ENCODE assay signal across 15 mouse cellular contexts in genomic region chr6:72475221-72475985, GRCm38 (mm10). TPM values are rescaled to one million over a fixed set of nuclear protein-coding genes. Genes with fewer than 3 reads are reported as not detected.
DNase-seq lines count a peak whose midpoint lies in the region; ATAC-seq and TF ChIP-seq lines count a peak whose summit lies in the region.
"Had no signal": no experiment of that assay in that cellular context is flagged by ENCODE, and none has a peak within 500 bp of the region (broad histone marks: within the 10 kb centered on the region; RNA-seq: fewer than 3 reads in every experiment).

No protein-coding gene starts in this region.

- no peak overlapping the region for H3K9ac ChIP-seq in forebrain, embryonic 14.5 days (ENCODE audit: low read length)
- no peak overlapping the region for H3K9ac ChIP-seq in forebrain, embryonic 16.5 days (replicated peaks; ENCODE audit: low read depth, low read length)
- no peak overlapping the region for H3K9ac ChIP-seq in kidney, embryonic 15.5 days
- no peak overlapping the region for H3K9ac ChIP-seq in kidney, postnatal 0 days (ENCODE audit: low read depth, low read length)
- no peak overlapping the region for H3K9ac ChIP-seq in liver, embryonic 11.5 days (ENCODE audit: low read depth, low read length)
- H3K9ac ChIP-seq: forebrain, embryonic 12.5 days; hindbrain, embryonic 13.5 days; liver, embryonic 15.5 days had no signal

- WGBS in forebrain, embryonic 14.5 days, result 74% methylated on average over 4 of the region's 4 CpGs
- WGBS in forebrain, embryonic 16.5 days, result 74% methylated on average over 4 of the region's 4 CpGs
- WGBS in kidney, embryonic 15.5 days, result 86% methylated on average over 4 of the region's 4 CpGs
- 76% methylated on average over 4 of the region's 4 CpGs for WGBS in kidney, postnatal 0 days
- WGBS in liver, embryonic 11.5 days, result 73% methylated on average over 4 of the region's 4 CpGs

- no peak overlapping the region for H3K27ac ChIP-seq in forebrain, embryonic 14.5 days (ENCODE audit: low read depth, low read length)
- H3K27ac ChIP-seq in forebrain, embryonic 16.5 days (ENCODE audit: low read length), result no peak overlapping the region
- no peak overlapping the region; the same call in 1 of the 2 replicates for H3K27ac ChIP-seq in kidney, embryonic 15.5 days
- no peak overlapping the region for H3K27ac ChIP-seq in kidney, postnatal 0 days
- no peak overlapping the region for H3K27ac ChIP-seq in liver, embryonic 11.5 days (ENCODE audit: low read depth, low read length)
- H3K27ac ChIP-seq: embryonic facial prominence, embryonic 10.5 days; forebrain, embryonic 12.5 days; heart, embryonic 10.5 days; hindbrain, embryonic 13.5 days; liver, embryonic 15.5 days had no signal

- no peaks in the 10 kb centered on the region for H3K36me3 ChIP-seq in forebrain, embryonic 14.5 days (ENCODE audit: control insufficient read depth, insufficient read depth, low read length)
- H3K36me3 ChIP-seq in forebrain, embryonic 16.5 days (ENCODE audit: control insufficient read depth, insufficient read depth), result no peaks in the 10 kb centered on the region
- no peaks in the 10 kb centered on the region for H3K36me3 ChIP-seq in kidney, embryonic 15.5 days
- H3K36me3 ChIP-seq in kidney, postnatal 0 days (ENCODE audit: insufficient read depth, low read length), result no peaks in the 10 kb centered on the region
- H3K36me3 ChIP-seq in liver, embryonic 11.5 days (ENCODE audit: control insufficient read depth, insufficient read depth, low read length), result no peaks in the 10 kb centered on the region
- H3K36me3 ChIP-seq: embryonic facial prominence, embryonic 10.5 days; forebrain, embryonic 12.5 days; heart, embryonic 10.5 days; hindbrain, embryonic 13.5 days; liver, embryonic 15.5 days had no signal

- peak; percentile 8 for DNase-seq in forebrain, embryonic 14.5 days (ENCODE audit: low spot score)
- DNase-seq in kidney, adult 18-20 months, result no peak
- DNase-seq in kidney, postnatal 0 days (ENCODE audit: low spot score), result peak; percentile 55
- DNase-seq in left cerebral cortex, postnatal 36 days (ENCODE audit: low spot score in 2 of 2), result peak; percentile 42 to 43
- no peak for DNase-seq in gastrocnemius, postnatal 36 days
- no peak for DNase-seq in liver, embryonic 11.5 days (ENCODE audit: low spot score)
- DNase-seq: cerebellum, adult 9-11 months; thymus, adult 18-20 months had no signal

- no peak for TF ChIP-seq CTCF in kidney, postnatal 0 days (IDR thresholded peaks at IDR 0.05; ENCODE audit: low read depth)

- no peak for ATAC-seq in forebrain, embryonic 14.5 days
- ATAC-seq in forebrain, embryonic 16.5 days, result no peak
- ATAC-seq in kidney, embryonic 15.5 days (replicated peaks; ENCODE audit: low FRiP score), result 0 out of 2 replicates have a peak, but pooled peaks have one; percentile 26
- peak; percentile 57; the same call in 1 of the 2 replicates for ATAC-seq in kidney, postnatal 0 days (replicated peaks; ENCODE audit: low FRiP score, low read depth)
- no peak for ATAC-seq in liver, embryonic 11.5 days (replicated peaks; ENCODE audit: low FRiP score)

- H3K9me3 ChIP-seq in forebrain, embryonic 14.5 days (replicated peaks; ENCODE audit: control insufficient read depth, low read length), result no peaks in the 10 kb centered on the region
- no peaks in the 10 kb centered on the region for H3K9me3 ChIP-seq in forebrain, embryonic 16.5 days (ENCODE audit: control insufficient read depth, low read length)
- no peaks in the 10 kb centered on the region for H3K9me3 ChIP-seq in kidney, embryonic 15.5 days (replicated peaks)
- no peaks in the 10 kb centered on the region for H3K9me3 ChIP-seq in kidney, postnatal 0 days (replicated peaks; ENCODE audit: low read length)
- no peaks in the 10 kb centered on the region for H3K9me3 ChIP-seq in liver, embryonic 11.5 days (ENCODE audit: control insufficient read depth, low read length)
- H3K9me3 ChIP-seq: embryonic facial prominence, embryonic 10.5 days; forebrain, embryonic 12.5 days; heart, embryonic 10.5 days; hindbrain, embryonic 13.5 days; liver, embryonic 15.5 days had no signal

- no peaks in the 10 kb centered on the region for H3K4me1 ChIP-seq in forebrain, embryonic 14.5 days (ENCODE audit: control insufficient read depth, insufficient read depth, low read length)
- no peaks in the 10 kb centered on the region for H3K4me1 ChIP-seq in forebrain, embryonic 16.5 days (replicated peaks; ENCODE audit: control insufficient read depth, insufficient read depth, low read length)
- peaks cover 20% of the 10 kb centered on the region for H3K4me1 ChIP-seq in kidney, embryonic 15.5 days
- 0 out of 2 replicates have a peak, but pooled peaks cover 6% of the 10 kb centered on the region for H3K4me1 ChIP-seq in kidney, postnatal 0 days (replicated peaks; ENCODE audit: insufficient read depth, low read length)
- no peaks in the 10 kb centered on the region for H3K4me1 ChIP-seq in liver, embryonic 11.5 days (replicated peaks; ENCODE audit: control insufficient read depth, insufficient read depth, low read length)
- H3K4me1 ChIP-seq: forebrain, embryonic 12.5 days; liver, embryonic 15.5 days had no signal

- H3K27me3 ChIP-seq in forebrain, embryonic 14.5 days (replicated peaks; ENCODE audit: control insufficient read depth, insufficient read depth, low read length), result no peaks in the 10 kb centered on the region
- H3K27me3 ChIP-seq in forebrain, embryonic 16.5 days (replicated peaks; ENCODE audit: control insufficient read depth, insufficient read depth, low read length), result no peaks in the 10 kb centered on the region
- no peaks in the 10 kb centered on the region for H3K27me3 ChIP-seq in kidney, embryonic 15.5 days
- H3K27me3 ChIP-seq in kidney, postnatal 0 days (ENCODE audit: insufficient read depth, low read length), result no peaks in the 10 kb centered on the region
- no peaks in the 10 kb centered on the region for H3K27me3 ChIP-seq in liver, embryonic 11.5 days (replicated peaks; ENCODE audit: control insufficient read depth, insufficient read depth, low read length)
- H3K27me3 ChIP-seq: forebrain, embryonic 12.5 days; hindbrain, embryonic 13.5 days; liver, embryonic 15.5 days had no signal

- H3K4me2 ChIP-seq in forebrain, embryonic 14.5 days (ENCODE audit: low read length), result no peak overlapping the region
- H3K4me2 ChIP-seq in forebrain, embryonic 16.5 days (ENCODE audit: low read length), result no peak overlapping the region
- H3K4me2 ChIP-seq in kidney, embryonic 15.5 days, result no peak overlapping the region
- no peak overlapping the region for H3K4me2 ChIP-seq in kidney, postnatal 0 days (ENCODE audit: low read length)
- H3K4me2 ChIP-seq in liver, embryonic 11.5 days, result no peak overlapping the region
- H3K4me2 ChIP-seq: forebrain, embryonic 12.5 days; hindbrain, embryonic 13.5 days; liver, embryonic 15.5 days had no signal

- H3K4me3 ChIP-seq in forebrain, embryonic 14.5 days (ENCODE audit: low read depth, low read length), result no peak overlapping the region
- H3K4me3 ChIP-seq in forebrain, embryonic 16.5 days (replicated peaks; ENCODE audit: low read length), result no peak overlapping the region
- H3K4me3 ChIP-seq in kidney, embryonic 15.5 days (replicated peaks), result no peak overlapping the region
- no peak overlapping the region for H3K4me3 ChIP-seq in kidney, postnatal 0 days (replicated peaks; ENCODE audit: low read depth, low read length)
- no peak overlapping the region for H3K4me3 ChIP-seq in liver, embryonic 11.5 days (ENCODE audit: low read depth, low read length)
- H3K4me3 ChIP-seq: embryonic facial prominence, embryonic 10.5 days; forebrain, embryonic 12.5 days; heart, embryonic 10.5 days; hindbrain, embryonic 13.5 days; liver, embryonic 15.5 days had no signal

- intact Hi-C loops in left cerebral cortex, postnatal 36 days (cut with DNase I), result no loop called here
- intact Hi-C loops in gastrocnemius, postnatal 36 days (cut with DNase I), result no loop called here

RNA-seq across cellular contexts. Expression of gene Mat2a, which starts 36.0 kb away (rescaled TPM):
- 348 and 370 TPM in 2 replicates for polyA plus RNA-seq in forebrain, embryonic 14.5 days (2014; fragmentation: Nextera tagmentation; extraction: Ambion mirVana)
- polyA plus RNA-seq in forebrain, embryonic 16.5 days (2015; fragmentation: Nextera tagmentation; extraction: Ambion mirVana), result 399 TPM in 2 replicates
- polyA plus RNA-seq in kidney, embryonic 15.5 days (2015; fragmentation: Nextera tagmentation; extraction: Ambion mirVana), result 418 and 431 TPM in 2 replicates
- polyA plus RNA-seq in kidney, postnatal 0 days (2015; fragmentation: Nextera tagmentation; extraction: Ambion mirVana), result 320 and 335 TPM in 2 replicates
- 100 to 1,000 TPM; 164 to 176 TPM for total RNA-seq in left cerebral cortex, postnatal 36 days (2021)
- 100 to 1,000 TPM; 128 to 141 TPM for total RNA-seq in gastrocnemius, postnatal 36 days (2021)
- polyA plus RNA-seq in liver, embryonic 11.5 days (2014; fragmentation: Nextera tagmentation; extraction: Ambion mirVana), result 426 and 477 TPM in 2 replicates

RNA-seq across cellular contexts. Expression of gene Sh2d6, which starts 46.1 kb away (rescaled TPM):
- polyA plus RNA-seq in forebrain, embryonic 14.5 days (2014; fragmentation: Nextera tagmentation; extraction: Ambion mirVana), result 0.60 TPM in 1 of 2 replicates, not detected in the other
- 0.39 and 0.52 TPM in 2 replicates for polyA plus RNA-seq in forebrain, embryonic 16.5 days (2015; fragmentation: Nextera tagmentation; extraction: Ambion mirVana)
- polyA plus RNA-seq in kidney, embryonic 15.5 days (2015; fragmentation: Nextera tagmentation; extraction: Ambion mirVana), result 0.13 and 0.14 TPM in 2 replicates
- polyA plus RNA-seq in kidney, postnatal 0 days (2015; fragmentation: Nextera tagmentation; extraction: Ambion mirVana), result 0.10 TPM in 1 of 2 replicates, not detected in the other
- under 1 TPM; 0.54 to 0.72 TPM for total RNA-seq in left cerebral cortex, postnatal 36 days (2021)
- total RNA-seq in gastrocnemius, postnatal 36 days (2021), result 1 to 10 TPM in 1 of 2 experiments, under 1 TPM in 1; 0.66 to 1.7 TPM
- not detected in 2 replicates for polyA plus RNA-seq in liver, embryonic 11.5 days (2014; fragmentation: Nextera tagmentation; extraction: Ambion mirVana)
- polyA plus RNA-seq: heart, embryonic 10.5 days; liver, embryonic 15.5 days had no signal

Comparison
In these comparisons a context has a peak if more than half of its experiments do, and no peak if none do; other contexts are left out.
1. DNase-seq: peak in forebrain, embryonic 14.5 days (single experiment), kidney, postnatal 0 days (single experiment) and left cerebral cortex, postnatal 36 days (2 of 2); none in kidney, adult 18-20 months (single experiment), gastrocnemius, postnatal 36 days (0 of 2) and liver, embryonic 11.5 days (single experiment).
2. ATAC-seq: peak in kidney, embryonic 15.5 days (single experiment) and kidney, postnatal 0 days (single experiment); none in forebrain, embryonic 14.5 days (single experiment), forebrain, embryonic 16.5 days (single experiment) and liver, embryonic 11.5 days (single experiment).